Mouse (Mus musculus) embryo, embryonic 11 days (tissue): ENCODE data around the gene Olfr1019.

ENCODE experiments used
- DNase-seq: peaks from one replicate; pipeline ENCODE4 v3.0.0-alpha.2; 2015

The Olfr1019 gene

GRCm38 (mm10) chr2:85845383-85845782 lies at the start of gene Olfr1019:
Gene Olfr1019, minus strand, starts transcription at chr2:85845483.
- no peak for DNase-seq

- DNase-seq = no peak
Observed at GRCm38 (mm10) chr2:85885340-85885739, 40.1 kb upstream of the Olfr1019 start, which contains the start of gene Olfr1023. Gene Olfr1023, plus strand, starts transcription at chr2:85885640.

GRCm38 (mm10) chr2:85868294-85868693 lies 23.0 kb upstream of the Olfr1019 start, which contains the start of gene Olfr1022:
Gene Olfr1022, plus strand, starts transcription at chr2:85868594.
- no peak for DNase-seq

- DNase-seq = no peak
Observed at GRCm38 (mm10) chr2:85846730-85847129, 1.4 kb upstream of the Olfr1019 start, which contains the start of gene Olfr1020. Gene Olfr1020, plus strand, starts transcription at chr2:85847030.

GRCm38 (mm10) chr2:85818179-85818578 lies 27.1 kb downstream of the Olfr1019 start, which contains the start of gene Olfr1018:
Gene Olfr1018, plus strand, starts transcription at chr2:85818479.
- DNase-seq = no peak

GRCm38 (mm10) chr2:85804501-85804900 lies 40.8 kb downstream of the Olfr1019 start:
- DNase-seq = peak; percentile 29

GRCm38 (mm10) chr2:85802444-85802843 lies 42.8 kb downstream of the Olfr1019 start, which contains the start of gene Olfr1016:
Gene Olfr1016, minus strand, starts transcription at chr2:85802544.
- no peak for DNase-seq

GRCm38 (mm10) chr2:85792331-85792730 lies 53.0 kb downstream of the Olfr1019 start:
- no peak for DNase-seq
